Mouse (Mus musculus) c-Kit-negative CD71-positive TER-119-positive erythroid progenitor cells, embryonic 14.5 days (primary cell): ENCODE results near the gene Dcpp2.
"Not testable (repeated sequence)": the region's sequence is repeated elsewhere in the genome, so short reads cannot be mapped to it uniquely, and the experiment has no call there.

Experiments
- DNase-seq: peaks from one replicate; pipeline ENCODE4 v3.0.0-alpha.2; 2013; ENCODE audit warnings: low read depth, low spot score

Dcpp2 gene

GRCm38 (mm10) chr17:23880576-23880975 is at the start of gene Dcpp2, which contains the start of gene Dcpp1:
Gene Dcpp2, plus strand, starts transcription at chr17:23880880.
Gene Dcpp1, plus strand, starts transcription at chr17:23880876.
- not testable (repeated sequence) for DNase-seq

GRCm38 (mm10) chr17:23831201-23831600 is 49.5 kb upstream of the Dcpp2 start:
- no peak for DNase-seq

GRCm38 (mm10) chr17:23836006-23836575 is 44.6 kb upstream of the Dcpp2 start, which contains the start of gene Prss33:
Gene Prss33, minus strand, starts transcription at chr17:23836056.
- DNase-seq = no peak

DNA sequence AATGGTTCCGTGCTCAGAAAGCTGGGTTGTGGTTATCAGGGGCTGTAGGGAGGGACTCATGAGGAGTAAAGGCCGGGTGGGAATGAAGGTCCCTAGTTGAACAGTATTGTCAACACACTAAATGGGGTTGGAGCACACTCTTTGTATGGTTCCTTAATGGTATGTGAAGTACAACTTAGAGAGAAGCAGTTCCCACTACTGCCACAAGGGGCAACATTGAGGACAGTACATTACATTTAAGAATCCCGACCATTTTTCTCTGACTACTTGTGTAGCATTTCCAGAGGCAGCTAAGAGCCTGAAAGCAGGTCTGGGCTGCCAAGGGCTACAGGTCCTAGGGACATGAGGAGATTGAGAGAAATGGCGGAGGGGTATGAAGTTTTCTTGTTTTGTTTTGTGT is 39.5 kb upstream of the Dcpp2 start:
- DNase-seq = no peak

GRCm38 (mm10) chr17:23843141-23843811 is 37.4 kb upstream of the Dcpp2 start:
- no peak for DNase-seq

GRCm38 (mm10) chr17:23843812-23844273 is 36.8 kb upstream of the Dcpp2 start, which contains the start of the genes Prss32 and Prss41:
Gene Prss32, plus strand, starts transcription at chr17:23843855.
Gene Prss41, minus strand, starts transcription at chr17:23844172.
- peak; percentile 54 for DNase-seq

- no peak for DNase-seq
These were observed 30.7 kb upstream of the Dcpp2 start for GRCm38 (mm10) chr17:23850028-23850427.

DNA sequence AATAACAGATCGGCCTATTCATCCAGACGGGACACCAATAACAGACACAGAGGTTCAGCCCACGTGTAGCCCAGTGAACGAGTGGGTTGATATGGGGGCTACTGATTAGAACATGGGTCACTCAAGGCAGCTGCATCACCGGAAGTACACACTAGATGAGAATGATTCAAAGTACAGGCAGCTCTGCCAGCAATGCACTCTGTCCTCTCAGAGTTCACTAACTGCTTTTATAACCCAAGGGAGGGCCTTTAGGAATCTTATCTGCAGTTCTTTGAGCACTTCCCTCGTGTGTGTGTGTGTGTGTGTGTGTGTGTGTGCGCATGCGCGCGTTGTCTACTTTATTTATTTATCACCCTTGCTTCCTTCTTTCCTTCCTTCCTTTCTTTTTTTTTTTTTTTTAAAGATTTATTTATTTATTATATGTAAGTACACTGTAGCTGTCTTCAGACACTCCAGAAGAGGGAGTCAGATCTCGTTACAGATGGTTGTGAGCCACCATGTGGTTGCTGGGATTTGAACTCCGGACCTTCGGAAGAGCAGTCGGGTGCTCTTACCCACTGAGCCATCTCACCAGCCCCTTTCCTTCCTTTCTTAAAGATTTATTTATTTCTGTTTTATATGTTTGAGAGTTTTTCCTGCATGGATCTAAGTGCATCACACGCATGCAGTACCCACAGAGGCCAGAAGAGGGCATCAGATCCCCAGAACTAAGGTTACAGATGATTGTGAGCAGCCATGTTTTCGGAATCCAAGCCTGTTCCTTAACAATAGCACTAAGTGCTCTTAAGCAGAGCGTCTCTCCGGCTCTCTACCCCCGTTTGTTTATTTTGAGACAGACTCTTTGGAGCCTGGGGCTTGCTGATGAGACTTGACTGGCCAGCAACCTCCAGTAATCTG is 29.6 kb upstream of the Dcpp2 start:
- no peak for DNase-seq

- DNase-seq = no peak
These were observed 27.4 kb upstream of the Dcpp2 start for GRCm38 (mm10) chr17:23853292-23853691.

DNA sequence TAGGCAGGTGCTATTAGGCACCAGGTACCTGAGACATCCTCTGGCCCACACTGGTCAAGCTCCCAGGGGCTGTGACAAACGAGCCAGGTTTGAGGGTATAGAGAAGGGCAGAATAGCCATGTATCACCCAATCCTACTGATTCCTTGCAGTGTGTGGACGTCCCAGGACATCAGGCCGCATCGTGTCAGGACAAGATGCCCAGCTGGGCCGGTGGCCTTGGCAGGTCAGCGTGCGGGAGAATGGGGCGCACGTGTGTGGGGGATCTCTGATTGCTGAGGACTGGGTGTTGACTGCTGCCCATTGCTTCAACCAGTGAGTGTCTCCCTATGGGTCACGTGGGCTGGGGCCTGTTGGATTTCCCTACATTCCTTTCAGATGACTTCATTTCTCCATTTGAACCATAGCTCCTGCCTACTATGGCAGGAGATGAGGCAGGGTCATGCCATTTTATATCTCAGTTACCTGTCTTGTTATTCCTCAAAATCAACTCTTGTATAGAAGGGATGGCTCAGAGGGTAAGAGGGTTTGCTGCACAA is 26.4 kb upstream of the Dcpp2 start:
- no peak for DNase-seq

GRCm38 (mm10) chr17:23857193-23857592 is 23.5 kb upstream of the Dcpp2 start:
- DNase-seq = no peak

- DNase-seq = no peak
These were observed 22.8 kb upstream of the Dcpp2 start for GRCm38 (mm10) chr17:23857913-23858312.

GRCm38 (mm10) chr17:23862926-23863325 is 17.8 kb upstream of the Dcpp2 start:
- no peak for DNase-seq

DNA sequence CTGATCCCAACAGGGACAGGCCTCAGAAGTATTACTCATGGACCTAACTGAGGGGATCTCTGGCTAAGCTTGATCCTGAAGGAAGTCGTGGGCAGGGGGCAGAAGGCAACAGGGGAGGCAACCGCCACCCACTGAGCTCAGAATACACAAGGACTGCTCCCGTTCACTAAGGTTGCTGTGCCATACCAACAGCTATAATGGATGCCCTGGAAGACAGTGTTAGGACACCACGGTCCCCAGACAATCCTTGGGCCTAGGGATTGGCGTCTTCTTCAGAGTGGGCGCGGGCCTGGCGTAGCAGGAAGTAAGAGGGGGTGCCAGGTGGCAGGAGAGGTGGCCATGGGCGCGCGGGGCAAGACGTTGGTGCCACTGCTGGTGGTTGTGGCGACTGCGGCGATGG is 12.9 kb upstream of the Dcpp2 start, which contains the start of gene Prss21:
Gene Prss21 (plus strand): TSS at position 301 of the 400 bp plus-strand sequence.
- no peak for DNase-seq

DNA sequence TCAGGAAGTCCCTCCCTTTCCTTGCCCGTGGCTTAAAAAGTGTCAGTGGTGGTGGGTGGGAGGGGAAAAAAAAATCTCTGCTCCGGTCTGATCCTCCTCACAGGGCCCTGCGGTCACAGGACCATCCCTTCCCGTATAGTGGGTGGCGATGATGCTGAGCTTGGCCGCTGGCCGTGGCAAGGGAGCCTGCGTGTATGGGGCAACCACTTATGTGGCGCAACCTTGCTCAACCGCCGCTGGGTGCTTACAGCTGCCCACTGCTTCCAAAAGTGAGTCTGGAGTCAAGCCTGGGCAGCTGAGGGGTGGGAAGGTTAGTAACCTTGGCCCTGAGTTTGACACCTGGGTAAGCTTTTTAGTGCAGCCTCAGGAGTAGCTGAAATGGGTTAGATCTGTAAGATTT is 12.2 kb upstream of the Dcpp2 start:
- DNase-seq = no peak

DNA sequence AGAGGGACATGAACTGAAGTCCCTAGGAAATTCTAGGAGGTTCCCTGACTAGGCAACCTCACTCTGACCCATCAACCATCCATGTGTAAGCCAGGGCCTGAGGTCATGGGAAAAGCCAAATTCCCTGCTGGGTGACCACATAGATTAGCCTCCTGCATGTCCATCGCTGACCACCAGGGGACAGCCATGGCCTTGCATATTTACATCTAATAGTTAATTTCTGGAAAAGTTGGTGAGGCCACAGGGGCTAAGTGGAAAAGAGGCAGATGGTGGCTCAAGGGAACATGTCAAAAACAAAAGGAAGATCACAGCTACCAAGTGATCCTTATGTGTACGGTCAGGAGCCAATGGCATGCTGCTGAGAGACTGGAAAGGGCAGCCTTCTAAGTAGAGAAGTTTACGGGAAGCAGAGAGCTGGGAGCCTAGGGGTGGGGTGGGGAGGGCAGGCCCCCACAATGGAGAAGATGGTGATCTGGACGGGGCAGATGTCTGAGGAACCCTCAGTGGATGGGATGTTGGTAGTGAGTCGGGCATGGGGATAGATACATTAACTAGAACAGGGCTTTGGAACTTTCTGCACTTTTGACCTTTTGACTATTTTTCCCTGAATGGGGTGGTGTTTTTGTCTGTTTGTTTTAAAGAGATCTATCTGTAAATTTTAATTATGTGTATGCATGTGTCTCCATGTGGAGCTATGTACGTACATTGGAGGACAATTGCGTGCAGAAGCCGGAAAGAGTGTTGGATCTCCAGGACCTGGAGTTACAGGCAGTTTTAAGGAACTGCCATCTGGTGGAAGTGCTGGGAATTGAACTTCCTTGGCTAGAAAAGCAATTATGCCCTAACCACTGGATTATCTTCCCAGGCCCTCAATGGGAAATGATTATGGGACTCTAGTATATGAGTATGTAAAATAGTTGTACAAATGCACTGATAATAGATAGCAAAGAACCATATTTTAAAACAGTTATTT is 6.5 kb upstream of the Dcpp2 start:
- DNase-seq = no peak

DNA sequence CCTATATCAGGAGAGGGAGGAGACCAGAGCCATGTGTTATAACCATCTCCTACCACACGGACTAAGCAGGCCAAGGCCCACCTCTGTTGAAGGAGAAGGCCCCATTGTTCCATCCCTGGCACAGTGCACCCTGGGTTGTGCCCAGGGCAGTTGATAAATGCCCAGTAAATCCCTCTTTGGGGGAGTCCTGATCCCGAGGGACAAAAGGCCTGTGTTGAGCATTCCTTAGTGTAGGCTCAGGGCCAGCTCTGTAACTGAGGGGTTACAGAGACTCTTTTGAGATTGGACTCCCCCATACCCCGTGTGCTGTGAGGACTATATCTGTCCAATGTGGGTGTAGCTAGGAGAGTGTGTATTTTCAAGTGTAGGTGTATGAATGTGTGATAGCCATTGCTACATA is 3.9 kb upstream of the Dcpp2 start:
- no peak for DNase-seq

- no peak for DNase-seq
These were observed 3.5 kb upstream of the Dcpp2 start for GRCm38 (mm10) chr17:23877166-23877565.

DNA sequence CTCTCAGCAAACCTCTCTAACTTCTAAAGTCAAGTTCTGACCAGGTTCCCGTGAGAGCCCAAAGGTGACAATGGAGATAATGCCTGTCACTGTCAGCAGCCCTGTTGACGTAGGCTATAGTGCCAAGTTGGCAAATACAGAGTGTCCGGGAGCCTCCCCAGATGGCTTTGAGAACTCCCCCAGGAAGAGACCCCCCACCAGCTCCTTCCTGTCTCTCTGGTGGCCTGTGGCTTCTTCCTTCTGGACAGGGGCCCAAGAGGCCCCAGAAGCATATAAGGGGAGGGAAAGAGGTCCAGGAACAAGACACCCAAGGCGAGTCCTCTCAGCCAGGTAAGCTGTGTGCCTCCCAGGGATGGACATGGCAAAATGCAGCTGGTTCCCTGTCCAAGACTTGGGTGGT is 36.5 kb downstream of the Dcpp2 start, which contains the start of gene Dcpp3:
Gene Dcpp3 (plus strand): TSS at position 301 of the 400 bp plus-strand sequence.
- not testable (repeated sequence) for DNase-seq

DNA sequence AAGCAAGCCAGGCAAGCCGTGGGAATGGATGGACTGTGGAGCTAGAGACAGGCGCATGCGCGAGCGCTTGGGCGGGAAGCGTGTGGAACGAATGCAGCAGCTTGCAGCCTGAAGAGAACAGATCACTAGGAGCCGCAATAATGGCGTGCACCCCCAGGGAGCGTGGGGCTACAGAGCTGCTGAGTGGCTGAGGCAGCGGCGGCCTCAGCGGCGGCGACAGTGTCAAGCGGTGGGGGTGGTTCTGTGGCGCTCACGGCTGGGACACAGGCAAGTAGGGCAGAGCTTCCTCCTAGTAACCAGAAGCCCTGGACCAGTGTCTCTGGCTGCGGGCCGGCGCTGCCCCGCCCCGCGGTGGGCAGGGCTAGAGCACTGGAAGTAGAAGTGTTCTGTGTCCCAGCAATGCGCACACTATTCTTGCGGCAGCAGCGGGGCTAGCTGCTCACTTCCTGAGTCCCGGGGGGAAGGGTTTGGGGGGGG is 43.9 kb downstream of the Dcpp2 start:
- peak; percentile 61 for DNase-seq
